Mouse (Mus musculus): ENCODE data around the gene Pus10. TPM values are rescaled to one million over a fixed set of nuclear protein-coding genes. Genes with fewer than 3 reads are reported as not detected.
A peak's percentile ranks its signal among the peaks of the same experiment; 100 is the strongest.

Pus10 gene
- polyA plus RNA-seq, 1 experiment from 2014 or later: 16.3 TPM

GRCm38 (mm10) chr11:23665798-23666501 is 476 bp downstream of the Pus10 start, which contains the start of gene Pex13:
TSS of gene Pex13 (minus strand) at chr11:23665959.
- Histone ChIP-seq H3K4me3 (replicated peaks) (peak within 1 kb of the TSS; percentile 93), H3K36me3 (no peaks in the 10 kb centered on the region; the same call in 1 of the 2 replicates), H3K9ac (peak within 1 kb of the TSS; percentile 92), H3K27ac (peak within 1 kb of the TSS; percentile 90), H3K9me3 (replicated peaks) (no peaks in the 10 kb centered on the region), H3K4me2 (peak within 1 kb of the TSS; percentile 82), H3K27me3 (no peaks in the 10 kb centered on the region), H3K4me1 (replicated peaks) (peaks cover 26% of the 10 kb centered on the region)
- DNase-seq: peak; percentile 90
- ATAC-seq (ENCODE audit: low read depth): peak; percentile 96
- WGBS (ENCODE audit: insufficient replicate concordance): under 1% methylated on average over 49 of the region's 49 CpGs

GRCm38 (mm10) chr11:23666526-23666925 is 1.1 kb downstream of the Pus10 start:
- ATAC-seq (ENCODE audit: low read depth): no peak

GRCm38 (mm10) chr11:23667128-23667527 is 1.7 kb downstream of the Pus10 start:
- peak overlapping the region; percentile 93 for H3K4me3 ChIP-seq (replicated peaks)
- no peaks in the 10 kb centered on the region for H3K9me3 ChIP-seq (replicated peaks)
- no peak for DNase-seq
- peak overlapping the region; percentile 82 for H3K4me2 ChIP-seq
- no peak for ATAC-seq (ENCODE audit: low read depth)
- peak overlapping the region; percentile 92 for H3K9ac ChIP-seq
- H3K27ac ChIP-seq: no peak overlapping the region
- no peaks in the 10 kb centered on the region; the same call in 1 of the 2 replicates for H3K36me3 ChIP-seq
- H3K27me3 ChIP-seq: no peaks in the 10 kb centered on the region
- 49% methylated on average over 3 of the region's 3 CpGs for WGBS (ENCODE audit: insufficient replicate concordance)
- H3K4me1 ChIP-seq (replicated peaks): peaks cover 26% of the 10 kb centered on the region

More at GRCm38 (mm10) chr11:23666526-23666925, 1.1 kb downstream of the Pus10 start:
- WGBS (ENCODE audit: insufficient replicate concordance): 6% methylated on average over 5 of the region's 5 CpGs
- H3K4me2 ChIP-seq: peak overlapping the region; percentile 82
- peak overlapping the region; percentile 90 for H3K27ac ChIP-seq
- H3K9me3 ChIP-seq (replicated peaks): no peaks in the 10 kb centered on the region
- H3K9ac ChIP-seq: peak overlapping the region; percentile 92
- peaks cover 26% of the 10 kb centered on the region for H3K4me1 ChIP-seq (replicated peaks)
- peak overlapping the region; percentile 93 for H3K4me3 ChIP-seq (replicated peaks)
- H3K36me3 ChIP-seq: no peaks in the 10 kb centered on the region; the same call in 1 of the 2 replicates
- no peaks in the 10 kb centered on the region for H3K27me3 ChIP-seq
- DNase-seq: no peak

- peaks cover 4% of the 10 kb centered on the region; the same call in 1 of the 2 replicates for H3K4me1 ChIP-seq (replicated peaks)
- no peak overlapping the region for H3K9ac ChIP-seq
- no peaks in the 10 kb centered on the region for H3K9me3 ChIP-seq (replicated peaks)
- peaks cover 30% of the 10 kb centered on the region for H3K36me3 ChIP-seq
- DNase-seq: no peak
- ATAC-seq (ENCODE audit: low read depth): no peak
- no peak overlapping the region for H3K4me3 ChIP-seq (replicated peaks)
- H3K27ac ChIP-seq: no peak overlapping the region
- no peaks in the 10 kb centered on the region for H3K27me3 ChIP-seq
- no peak overlapping the region for H3K4me2 ChIP-seq
- 74% methylated on average over 4 of the region's 4 CpGs for WGBS (ENCODE audit: insufficient replicate concordance)
These were observed 6.8 kb downstream of the Pus10 start for GRCm38 (mm10) chr11:23672256-23672749.

GRCm38 (mm10) chr11:23676100-23676499 is 10.6 kb downstream of the Pus10 start:
- no peak overlapping the region for H3K27ac ChIP-seq
- H3K9me3 ChIP-seq (replicated peaks): no peaks in the 10 kb centered on the region
- peaks cover 52% of the 10 kb centered on the region for H3K36me3 ChIP-seq
- H3K4me2 ChIP-seq: no peak overlapping the region
- H3K4me3 ChIP-seq (replicated peaks): no peak overlapping the region
- WGBS (ENCODE audit: insufficient replicate concordance): 74% methylated on average over 5 of the region's 5 CpGs
- H3K4me1 ChIP-seq (replicated peaks): no peaks in the 10 kb centered on the region
- DNase-seq (no peak), ATAC-seq (ENCODE audit: low read depth) (no peak)
- no peaks in the 10 kb centered on the region for H3K27me3 ChIP-seq
- no peak overlapping the region for H3K9ac ChIP-seq

GRCm38 (mm10) chr11:23679044-23679642 is 13.7 kb downstream of the Pus10 start:
- H3K27me3 ChIP-seq: no peaks in the 10 kb centered on the region
- ATAC-seq (ENCODE audit: low read depth): 0 out of 2 replicates have a peak, but pooled peaks have one; percentile 43
- H3K27ac ChIP-seq: no peak overlapping the region
- H3K4me1 ChIP-seq (replicated peaks): no peaks in the 10 kb centered on the region
- 53% methylated on average over 3 of the region's 3 CpGs for WGBS (ENCODE audit: insufficient replicate concordance)
- no peaks in the 10 kb centered on the region for H3K9me3 ChIP-seq (replicated peaks)
- no peak overlapping the region for H3K9ac ChIP-seq
- no peak overlapping the region for H3K4me2 ChIP-seq
- no peak overlapping the region for H3K4me3 ChIP-seq (replicated peaks)
- DNase-seq: peak; percentile 28
- peaks cover 53% of the 10 kb centered on the region for H3K36me3 ChIP-seq

GRCm38 (mm10) chr11:23680435-23680950 is 15.0 kb downstream of the Pus10 start:
- no peak overlapping the region for H3K4me2 ChIP-seq
- DNase-seq (no peak), ATAC-seq (ENCODE audit: low read depth) (no peak)
- no peak overlapping the region for H3K27ac ChIP-seq
- no peaks in the 10 kb centered on the region for H3K27me3 ChIP-seq
- H3K4me3 ChIP-seq (replicated peaks): no peak overlapping the region
- H3K4me1 ChIP-seq (replicated peaks): no peaks in the 10 kb centered on the region
- peaks cover 49% of the 10 kb centered on the region for H3K36me3 ChIP-seq
- H3K9me3 ChIP-seq (replicated peaks): no peaks in the 10 kb centered on the region
- H3K9ac ChIP-seq: no peak overlapping the region
- WGBS (ENCODE audit: insufficient replicate concordance): 89% methylated on average over 6 of the region's 6 CpGs

GRCm38 (mm10) chr11:23682561-23682960 is 17.1 kb downstream of the Pus10 start:
- no peaks in the 10 kb centered on the region for H3K4me1 ChIP-seq (replicated peaks)
- H3K9ac ChIP-seq: no peak overlapping the region
- no peaks in the 10 kb centered on the region for H3K27me3 ChIP-seq
- H3K9me3 ChIP-seq (replicated peaks): no peaks in the 10 kb centered on the region
- peaks cover 37% of the 10 kb centered on the region for H3K36me3 ChIP-seq
- no peak overlapping the region for H3K4me3 ChIP-seq (replicated peaks)
- ATAC-seq (ENCODE audit: low read depth): no peak
- 66% methylated on average over 5 of the region's 5 CpGs for WGBS (ENCODE audit: insufficient replicate concordance)
- no peak overlapping the region for H3K27ac ChIP-seq
- no peak overlapping the region for H3K4me2 ChIP-seq
- no peak for DNase-seq

GRCm38 (mm10) chr11:23686671-23687070 is 21.2 kb downstream of the Pus10 start:
- Histone ChIP-seq H3K27me3 (no peaks in the 10 kb centered on the region), H3K4me1 (replicated peaks) (no peaks in the 10 kb centered on the region), H3K4me3 (replicated peaks) (no peak overlapping the region), H3K4me2 (no peak overlapping the region), H3K27ac (no peak overlapping the region), H3K36me3 (peaks cover 12% of the 10 kb centered on the region), H3K9me3 (replicated peaks) (no peaks in the 10 kb centered on the region), H3K9ac (no peak overlapping the region)
- WGBS (ENCODE audit: insufficient replicate concordance): 72% methylated on average over 5 of the region's 5 CpGs
- no peak for ATAC-seq (ENCODE audit: low read depth)
- no peak for DNase-seq

- DNase-seq (no peak), ATAC-seq (ENCODE audit: low read depth) (no peak)
- H3K27me3 ChIP-seq: no peaks in the 10 kb centered on the region
- WGBS (ENCODE audit: insufficient replicate concordance): 71% methylated on average over 1 of the region's 1 CpGs
- H3K27ac ChIP-seq: no peak overlapping the region
- H3K9me3 ChIP-seq (replicated peaks): no peaks in the 10 kb centered on the region
- no peak overlapping the region for H3K4me2 ChIP-seq
- H3K36me3 ChIP-seq: peaks cover 9% of the 10 kb centered on the region
- H3K9ac ChIP-seq: no peak overlapping the region
- no peaks in the 10 kb centered on the region for H3K4me1 ChIP-seq (replicated peaks)
- H3K4me3 ChIP-seq (replicated peaks): no peak overlapping the region
These were observed 22.6 kb downstream of the Pus10 start for GRCm38 (mm10) chr11:23688060-23688459.

- H3K27ac ChIP-seq: no peak overlapping the region
- 73% methylated on average over 2 of the region's 2 CpGs for WGBS (ENCODE audit: insufficient replicate concordance)
- ATAC-seq (ENCODE audit: low read depth): no peak
- no peaks in the 10 kb centered on the region for H3K36me3 ChIP-seq
- H3K4me3 ChIP-seq (replicated peaks): no peak overlapping the region
- DNase-seq: no peak
- H3K9ac ChIP-seq: no peak overlapping the region
- no peaks in the 10 kb centered on the region for H3K9me3 ChIP-seq (replicated peaks)
- no peaks in the 10 kb centered on the region for H3K27me3 ChIP-seq
- no peaks in the 10 kb centered on the region; the same call in 1 of the 2 replicates for H3K4me1 ChIP-seq (replicated peaks)
- no peak overlapping the region for H3K4me2 ChIP-seq
These were observed 27.8 kb downstream of the Pus10 start for GRCm38 (mm10) chr11:23693286-23693685.

All from liver, embryonic 13.5 days (tissue).